21 mouse cellular contexts compared by ENCODE assay signal in genomic region chr10:115359066-115359465, GRCm38 (mm10). TPM values are rescaled to one million over a fixed set of nuclear protein-coding genes. Genes with fewer than 3 reads are reported as not detected.
A peak's percentile ranks its signal among the peaks of the same experiment; 100 is the strongest.
DNase-seq lines count a peak whose midpoint lies in the region; TF ChIP-seq lines count a peak whose summit lies in the region.
"Had no signal": no experiment of that assay in that cellular context is flagged by ENCODE, and none has a peak within 500 bp of the region (broad histone marks: within the 10 kb centered on the region; RNA-seq: fewer than 3 reads in every experiment).

No protein-coding gene starts in this region.

- TF ChIP-seq CTCF in gastrocnemius, adult 2 months (IDR thresholded peaks at IDR 0.05), result no peak

- 0 out of 2 replicates have a peak overlapping the region, but pooled peaks have one; percentile 38 for H3K27ac ChIP-seq in gastrocnemius, adult 2 months
- H3K27ac ChIP-seq: embryonic facial prominence, embryonic 15.5 days; hindbrain, embryonic 12.5 days; midbrain, embryonic 10.5 days had no signal

- DNase-seq in gastrocnemius, adult 2 months, result no peak
- no peak for DNase-seq in gastrocnemius, postnatal 36 days
- DNase-seq in 416B (ENCODE audit: low read depth) (peak; percentile 24), R1 (ENCODE audit: low read depth, low spot score) (peak; percentile 80)
- peak; percentile 69 for DNase-seq in kidney, postnatal 14 days
- DNase-seq in cerebellum, postnatal 4 days (ENCODE audit: low spot score in 2 of 2), result no peak
- no peak for DNase-seq in right cerebral cortex, postnatal 25 days
- DNase-seq in embryo, embryonic 11 days, result no peak
- DNase-seq: adrenal gland, postnatal 14 days; cerebellum, postnatal 10 days; forebrain, postnatal 0 days; heart, postnatal 14 days; left cerebral cortex, postnatal 4 days; liver; lung, adult 18-20 months; right cerebral cortex, postnatal 4 days; thymus, postnatal 25 days had no signal

- H3K4me3 ChIP-seq in gastrocnemius, adult 2 months, result no peak overlapping the region
- H3K4me3 ChIP-seq: embryonic facial prominence, embryonic 15.5 days; heart, embryonic 12.5 days; hindbrain, embryonic 12.5 days; midbrain, embryonic 10.5 days had no signal

- intact Hi-C loops in gastrocnemius, adult 2 months (cut with DNase I), result no loop called here
- intact Hi-C loops in gastrocnemius, postnatal 36 days (cut with DNase I), result loop anchor here (2.0 kb wide), 1 partner anchor 20 kb away; no protein-coding TSS in a partner anchor

RNA-seq across cellular contexts. Expression of gene Tmem19, which starts 3.2 kb away (rescaled TPM):
- 10 to 100 TPM; 11.6 to 17.4 TPM for total RNA-seq in gastrocnemius, adult 2 months (2021)
- 10 to 100 TPM in 1 of 2 experiments, 1 to 10 TPM in 1; 9.0 to 16.0 TPM for total RNA-seq in gastrocnemius, postnatal 36 days (2021)

RNA-seq across cellular contexts. Expression of gene Thap2, which starts 25.2 kb away (rescaled TPM):
- 10 to 100 TPM in 1 of 2 experiments, 1 to 10 TPM in 1; 5.3 to 11.1 TPM for total RNA-seq in gastrocnemius, adult 2 months (2021)
- total RNA-seq in gastrocnemius, postnatal 36 days (2021), result 1 to 10 TPM; 4.4 to 6.6 TPM

RNA-seq across cellular contexts. Expression of gene Zfc3h1, which starts 25.7 kb away (rescaled TPM):
- 10 to 100 TPM; 13.0 to 14.5 TPM for total RNA-seq in gastrocnemius, adult 2 months (2021)
- total RNA-seq in gastrocnemius, postnatal 36 days (2021), result 10 to 100 TPM in 1 of 2 experiments, 1 to 10 TPM in 1; 7.6 to 12.3 TPM

RNA-seq across cellular contexts. Expression of gene Rab21, which starts 43.7 kb away (rescaled TPM):
- total RNA-seq in gastrocnemius, adult 2 months (2021), result 10 to 100 TPM; 47.1 to 66.2 TPM
- total RNA-seq in gastrocnemius, postnatal 36 days (2021), result 10 to 100 TPM; 42.9 to 45.1 TPM

Comparison
In these comparisons a context has a peak if more than half of its experiments do, and no peak if none do; other contexts are left out.
1. DNase-seq: peak in 416B (single experiment), R1 (single experiment) and kidney, postnatal 14 days (single experiment); none in gastrocnemius, adult 2 months (single experiment), gastrocnemius, postnatal 36 days (0 of 2), cerebellum, postnatal 4 days (0 of 2), right cerebral cortex, postnatal 25 days (single experiment) and embryo, embryonic 11 days (single experiment).